Mouse (Mus musculus): ENCODE measurements around the gene Tjp2.

The Tjp2 gene

GRCm38 (mm10) chr19:24180415-24180814, 44.4 kb downstream of the Tjp2 start:
- no peak for DNase-seq (ENCODE audit: low spot score in 2 of 2)

- DNase-seq (ENCODE audit: low spot score in 2 of 2), result no peak
Measured at GRCm38 (mm10) chr19:24178086-24178485, 46.7 kb downstream of the Tjp2 start.

- no peak for DNase-seq (ENCODE audit: low spot score in 2 of 2)
Measured at GRCm38 (mm10) chr19:24176692-24177091, 48.1 kb downstream of the Tjp2 start.

- peak; percentile 60 to 63 for DNase-seq (ENCODE audit: low spot score in 2 of 2)
Measured at GRCm38 (mm10) chr19:24174896-24175295, 49.9 kb downstream of the Tjp2 start.

- peak; percentile 96 to 97 for DNase-seq (ENCODE audit: low spot score in 2 of 2)
Measured at GRCm38 (mm10) chr19:24173608-24174523, 51.0 kb downstream of the Tjp2 start.

GRCm38 (mm10) chr19:24173020-24173419, 51.8 kb downstream of the Tjp2 start:
- no peak for DNase-seq (ENCODE audit: low spot score in 2 of 2)

GRCm38 (mm10) chr19:24168531-24168930, 56.3 kb downstream of the Tjp2 start:
- DNase-seq (ENCODE audit: low spot score in 2 of 2), result no peak

- peak; percentile 54 to 74 for DNase-seq (ENCODE audit: low spot score in 2 of 2)
Measured at GRCm38 (mm10) chr19:24166516-24167091, 58.2 kb downstream of the Tjp2 start.

- DNase-seq (ENCODE audit: low spot score in 2 of 2), result no peak
Measured at GRCm38 (mm10) chr19:24163974-24164373, 60.9 kb downstream of the Tjp2 start.

- DNase-seq (ENCODE audit: low spot score in 2 of 2), result no peak
Measured at GRCm38 (mm10) chr19:24160460-24160859, 64.4 kb downstream of the Tjp2 start.

GRCm38 (mm10) chr19:24159751-24160150, 65.1 kb downstream of the Tjp2 start:
- DNase-seq (ENCODE audit: low spot score in 2 of 2), result peak; percentile 28 to 49

- DNase-seq (ENCODE audit: low spot score in 2 of 2), result no peak
Measured at GRCm38 (mm10) chr19:24159334-24159733, 65.5 kb downstream of the Tjp2 start.

GRCm38 (mm10) chr19:24156067-24156455, 68.8 kb downstream of the Tjp2 start:
- DNase-seq (ENCODE audit: low spot score in 2 of 2), result no peak

- no peak for DNase-seq (ENCODE audit: low spot score in 2 of 2)
Measured at GRCm38 (mm10) chr19:24155395-24156066, 69.3 kb downstream of the Tjp2 start.

GRCm38 (mm10) chr19:24153266-24154023, 71.4 kb downstream of the Tjp2 start:
- DNase-seq (ENCODE audit: low spot score in 2 of 2), result no peak

GRCm38 (mm10) chr19:24144009-24144408, 80.8 kb downstream of the Tjp2 start:
- DNase-seq (ENCODE audit: low spot score in 2 of 2), result no peak

- no peak for DNase-seq (ENCODE audit: low spot score in 2 of 2)
Measured at GRCm38 (mm10) chr19:24142621-24143061, 82.2 kb downstream of the Tjp2 start.

GRCm38 (mm10) chr19:24140298-24140697, 84.5 kb downstream of the Tjp2 start:
- no peak for DNase-seq (ENCODE audit: low spot score in 2 of 2)

- DNase-seq (ENCODE audit: low spot score in 2 of 2), result no peak
Measured at GRCm38 (mm10) chr19:24137392-24137791, 87.4 kb downstream of the Tjp2 start.

- no peak for DNase-seq (ENCODE audit: low spot score in 2 of 2)
Measured at GRCm38 (mm10) chr19:24134991-24135390, 89.8 kb downstream of the Tjp2 start.

GRCm38 (mm10) chr19:24134144-24134911, 90.5 kb downstream of the Tjp2 start:
- no peak for DNase-seq (ENCODE audit: low spot score in 2 of 2)

Measured in heart, adult 9 months (tissue).